Mouse (Mus musculus): ENCODE results near the gene Polr3gl. TPM values are rescaled to one million over a fixed set of nuclear protein-coding genes. Genes with fewer than 3 reads are reported as not detected.

Gene Polr3gl
- polyA plus RNA-seq, 1 experiment from 2014 or later: 32.1 TPM

DNA sequence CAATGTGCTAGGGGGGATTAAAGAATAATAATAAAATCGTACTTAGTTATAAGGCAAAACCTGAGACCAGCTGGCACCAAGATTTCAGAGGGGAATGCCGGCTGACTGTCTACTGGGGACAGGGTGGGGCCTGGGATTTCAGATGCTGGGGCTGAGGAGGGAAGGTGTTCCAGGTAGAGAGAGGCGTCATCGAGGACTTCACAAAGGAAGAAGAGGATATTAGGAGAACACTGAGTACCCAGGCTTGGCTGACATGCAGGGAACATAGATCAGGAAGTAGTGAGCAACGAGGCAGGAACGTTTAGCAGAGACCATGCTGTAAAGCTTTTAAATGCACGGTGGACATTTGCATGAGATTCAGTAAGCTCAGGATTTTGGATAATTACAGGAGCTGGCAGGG is 42.1 kb downstream of the Polr3gl start:
- Histone ChIP-seq H3K4me1 (ENCODE audit: insufficient read depth, low read length) (peaks cover 27% of the 10 kb centered on the region), H3K36me3 (ENCODE audit: insufficient read depth, low read length) (no peaks in the 10 kb centered on the region), H3K27me3 (ENCODE audit: insufficient read depth, low read length) (no peaks in the 10 kb centered on the region), H3K27ac (ENCODE audit: low read length) (no peak overlapping the region), H3K9ac (replicated peaks; ENCODE audit: low read length) (0 out of 2 replicates have a peak overlapping the region, but pooled peaks have one; percentile 5), H3K4me3 (ENCODE audit: low read length) (no peak overlapping the region), H3K4me2 (replicated peaks; ENCODE audit: low read depth, low read length) (no peak overlapping the region), H3K9me3 (ENCODE audit: low read length) (no peaks in the 10 kb centered on the region)
- WGBS: 66% methylated on average over 7 of the region's 7 CpGs
- ATAC-seq (ENCODE audit: low FRiP score, low TSS enrichment): no peak

DNA sequence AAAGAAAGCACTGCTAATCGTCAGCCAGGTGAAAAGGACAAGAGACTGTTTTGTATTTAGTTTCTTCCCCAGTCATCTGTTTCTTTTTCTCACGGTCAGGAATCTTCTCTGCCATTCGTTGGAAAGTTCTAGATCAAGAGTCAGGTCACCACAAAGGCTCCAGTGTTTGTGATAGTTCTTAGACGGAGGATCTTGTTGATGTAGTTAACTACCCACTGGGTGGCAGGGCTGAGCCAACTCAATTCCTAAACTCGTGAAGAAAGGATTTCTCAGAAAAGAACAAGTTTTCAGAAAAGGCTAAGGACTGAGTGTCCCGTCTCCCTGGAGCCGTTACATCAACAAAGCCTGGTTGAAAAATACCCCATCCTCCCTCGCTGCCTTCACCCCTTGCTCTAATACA is 42.8 kb downstream of the Polr3gl start:
- 12% methylated on average over 8 of the region's 8 CpGs for WGBS
- H3K9ac ChIP-seq (replicated peaks; ENCODE audit: low read length): 0 out of 2 replicates have a peak overlapping the region, but pooled peaks have one; percentile 5
- H3K27ac ChIP-seq (ENCODE audit: low read length): no peak overlapping the region

DNA sequence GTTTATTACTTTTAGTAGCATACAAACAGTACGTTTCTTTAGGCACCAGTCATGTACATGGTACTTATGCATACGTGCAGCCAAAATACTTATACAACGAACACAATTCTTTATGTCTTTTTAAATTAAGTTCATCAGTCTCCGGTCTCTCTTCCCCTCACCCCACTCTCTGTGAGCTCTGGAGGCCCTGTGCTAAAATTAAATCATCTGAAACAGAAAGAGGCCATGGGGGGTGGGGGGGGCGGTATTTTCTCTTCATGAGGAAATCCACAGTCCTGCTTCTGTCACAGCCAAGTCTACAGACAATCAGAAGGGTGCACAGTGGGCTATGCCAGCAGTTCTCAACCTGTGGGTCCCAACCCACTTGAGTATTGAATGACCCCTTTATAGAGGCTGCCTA is 44.6 kb downstream of the Polr3gl start:
- no peaks in the 10 kb centered on the region for H3K27me3 ChIP-seq (ENCODE audit: insufficient read depth, low read length)
- no peak overlapping the region for H3K4me3 ChIP-seq (ENCODE audit: low read length)
- no peak overlapping the region for H3K27ac ChIP-seq (ENCODE audit: low read length)
- H3K36me3 ChIP-seq (ENCODE audit: insufficient read depth, low read length): no peaks in the 10 kb centered on the region
- no peak overlapping the region for H3K9ac ChIP-seq (replicated peaks; ENCODE audit: low read length)
- WGBS: 83% methylated on average over 5 of the region's 5 CpGs
- H3K4me2 ChIP-seq (replicated peaks; ENCODE audit: low read depth, low read length): no peak overlapping the region
- no peaks in the 10 kb centered on the region for H3K9me3 ChIP-seq (ENCODE audit: low read length)
- no peak for ATAC-seq (ENCODE audit: low FRiP score, low TSS enrichment)
- H3K4me1 ChIP-seq (ENCODE audit: insufficient read depth, low read length): peaks cover 5% of the 10 kb centered on the region; the same call in 1 of the 2 replicates

More for the DNA sequence above, 42.8 kb downstream of the Polr3gl start:
- no peak overlapping the region for H3K4me3 ChIP-seq (ENCODE audit: low read length)
- no peak for ATAC-seq (ENCODE audit: low FRiP score, low TSS enrichment)
- H3K27me3 ChIP-seq (ENCODE audit: insufficient read depth, low read length): no peaks in the 10 kb centered on the region
- H3K36me3 ChIP-seq (ENCODE audit: insufficient read depth, low read length): no peaks in the 10 kb centered on the region
- no peaks in the 10 kb centered on the region for H3K9me3 ChIP-seq (ENCODE audit: low read length)
- peaks cover 20% of the 10 kb centered on the region for H3K4me1 ChIP-seq (ENCODE audit: insufficient read depth, low read length)
- H3K4me2 ChIP-seq (replicated peaks; ENCODE audit: low read depth, low read length): no peak overlapping the region

DNA sequence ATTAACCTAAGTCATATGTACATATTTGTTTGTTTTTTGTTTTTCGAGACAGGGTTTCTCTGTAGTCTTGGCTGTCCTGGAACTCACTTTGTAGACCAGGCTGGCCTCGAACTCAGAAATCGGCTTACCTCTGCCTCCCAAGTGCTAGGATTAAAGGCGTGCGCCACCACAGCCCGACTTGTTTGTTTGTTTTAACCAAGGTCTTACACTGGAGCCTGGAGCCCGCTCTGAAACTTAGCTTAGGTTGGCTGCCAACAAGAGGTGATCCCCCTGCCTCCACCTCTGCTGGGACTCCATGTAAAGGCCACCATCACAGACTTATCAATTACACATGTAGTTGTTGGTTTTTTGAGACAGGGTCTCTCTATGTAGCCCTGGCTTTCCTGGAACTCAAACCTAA is 45.2 kb downstream of the Polr3gl start:
- Histone ChIP-seq H3K9me3 (ENCODE audit: low read length) (no peaks in the 10 kb centered on the region), H3K9ac (replicated peaks; ENCODE audit: low read length) (no peak overlapping the region), H3K4me2 (replicated peaks; ENCODE audit: low read depth, low read length) (no peak overlapping the region), H3K27me3 (ENCODE audit: insufficient read depth, low read length) (no peaks in the 10 kb centered on the region), H3K36me3 (ENCODE audit: insufficient read depth, low read length) (no peaks in the 10 kb centered on the region), H3K4me1 (ENCODE audit: insufficient read depth, low read length) (peaks cover 5% of the 10 kb centered on the region; the same call in 1 of the 2 replicates), H3K4me3 (ENCODE audit: low read length) (no peak overlapping the region), H3K27ac (ENCODE audit: low read length) (no peak overlapping the region)
- ATAC-seq (ENCODE audit: low FRiP score, low TSS enrichment): no peak
- WGBS: 83% methylated on average over 7 of the region's 7 CpGs

DNA sequence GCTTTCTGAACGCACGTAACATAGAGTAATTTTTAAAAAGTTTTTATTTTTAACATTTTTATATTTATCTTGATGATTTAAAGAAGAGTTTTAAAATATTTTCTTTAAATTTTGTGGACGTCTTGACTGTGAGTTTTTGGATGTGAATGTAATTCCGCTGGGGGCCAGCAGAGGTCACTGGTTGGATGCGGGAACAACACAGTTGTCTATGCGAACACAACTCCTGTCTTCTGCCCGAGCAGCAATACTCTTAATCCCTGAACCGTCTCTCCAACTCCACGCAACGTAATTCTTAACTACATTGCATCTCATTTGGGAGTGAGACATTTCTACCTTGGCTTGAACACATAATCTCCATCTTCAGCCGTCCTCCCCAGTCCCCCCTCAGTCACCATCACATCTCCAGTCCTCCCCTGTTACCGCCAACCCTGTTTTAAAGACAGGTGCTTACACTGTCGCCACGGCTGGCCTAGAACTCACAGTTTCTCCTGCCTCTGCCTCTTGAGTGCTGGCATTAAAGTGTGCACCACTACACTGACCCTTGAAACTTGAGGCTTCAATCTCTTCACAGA is 46.5 kb downstream of the Polr3gl start:
- peaks cover 5% of the 10 kb centered on the region; the same call in 1 of the 2 replicates for H3K4me1 ChIP-seq (ENCODE audit: insufficient read depth, low read length)
- no peaks in the 10 kb centered on the region for H3K36me3 ChIP-seq (ENCODE audit: insufficient read depth, low read length)
- no peak overlapping the region for H3K4me3 ChIP-seq (ENCODE audit: low read length)
- no peaks in the 10 kb centered on the region for H3K9me3 ChIP-seq (ENCODE audit: low read length)
- no peak overlapping the region for H3K9ac ChIP-seq (replicated peaks; ENCODE audit: low read length)
- H3K27ac ChIP-seq (ENCODE audit: low read length): no peak overlapping the region
- H3K4me2 ChIP-seq (replicated peaks; ENCODE audit: low read depth, low read length): peak overlapping the region; percentile 26
- H3K27me3 ChIP-seq (ENCODE audit: insufficient read depth, low read length): no peaks in the 10 kb centered on the region
- WGBS: 7% methylated on average over 14 of the region's 14 CpGs
- peak; percentile 55 for ATAC-seq (ENCODE audit: low FRiP score, low TSS enrichment)

DNA sequence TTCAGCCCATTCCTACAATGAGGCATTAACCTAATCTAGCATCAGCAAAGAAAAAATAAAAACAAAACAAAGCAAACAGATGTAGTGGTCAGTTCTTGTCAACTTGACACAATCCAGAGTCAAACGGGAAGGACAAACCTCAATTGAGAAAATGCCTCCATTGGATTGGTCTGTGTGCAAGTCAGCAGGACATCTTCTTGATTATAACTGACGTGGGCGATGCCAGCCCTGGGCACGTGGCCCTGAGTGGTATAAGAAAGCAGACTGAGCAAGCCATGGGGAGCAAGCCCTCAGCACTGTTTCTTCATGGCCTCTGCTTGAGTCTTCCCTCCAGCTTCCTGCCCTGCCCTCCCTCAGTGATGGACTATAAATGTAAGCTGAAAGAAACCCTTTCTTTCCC is 47.1 kb downstream of the Polr3gl start:
- H3K4me2 ChIP-seq (replicated peaks; ENCODE audit: low read depth, low read length): no peak overlapping the region
- WGBS: 54% methylated on average over 4 of the region's 4 CpGs
- peaks cover 5% of the 10 kb centered on the region; the same call in 1 of the 2 replicates for H3K4me1 ChIP-seq (ENCODE audit: insufficient read depth, low read length)
- ATAC-seq (ENCODE audit: low FRiP score, low TSS enrichment): no peak
- H3K36me3 ChIP-seq (ENCODE audit: insufficient read depth, low read length): no peaks in the 10 kb centered on the region
- no peak overlapping the region for H3K9ac ChIP-seq (replicated peaks; ENCODE audit: low read length)
- no peak overlapping the region for H3K27ac ChIP-seq (ENCODE audit: low read length)
- no peaks in the 10 kb centered on the region for H3K27me3 ChIP-seq (ENCODE audit: insufficient read depth, low read length)
- H3K4me3 ChIP-seq (ENCODE audit: low read length): no peak overlapping the region
- H3K9me3 ChIP-seq (ENCODE audit: low read length): no peaks in the 10 kb centered on the region

DNA sequence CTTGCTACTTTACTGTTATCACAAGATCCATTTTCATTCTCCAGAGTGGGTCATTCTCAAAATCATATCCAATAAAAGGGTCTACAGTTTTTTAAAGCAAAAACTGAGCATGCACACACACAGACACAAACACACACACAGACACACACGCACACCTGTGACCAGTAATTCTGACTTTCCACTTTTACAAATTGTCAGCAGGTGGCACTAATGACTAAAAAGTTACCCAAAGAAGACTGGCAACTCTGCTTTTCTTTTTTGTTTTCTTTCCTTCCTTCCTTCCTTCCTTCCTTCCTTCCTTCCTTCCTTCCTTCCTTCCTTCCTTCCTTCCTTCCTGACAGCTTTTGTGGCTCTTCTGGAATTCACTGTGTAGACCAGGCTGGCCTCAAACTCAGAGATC is 48.4 kb downstream of the Polr3gl start:
- no peak overlapping the region for H3K27ac ChIP-seq (ENCODE audit: low read length)
- H3K4me3 ChIP-seq (ENCODE audit: low read length): no peak overlapping the region
- no peaks in the 10 kb centered on the region for H3K36me3 ChIP-seq (ENCODE audit: insufficient read depth, low read length)
- H3K9me3 ChIP-seq (ENCODE audit: low read length): no peaks in the 10 kb centered on the region
- H3K4me2 ChIP-seq (replicated peaks; ENCODE audit: low read depth, low read length): no peak overlapping the region
- 45% methylated on average over 1 of the region's 1 CpGs for whole genome bisulfite sequencing
- ATAC-seq (ENCODE audit: low FRiP score, low TSS enrichment): no peak
- no peak overlapping the region for H3K9ac ChIP-seq (replicated peaks; ENCODE audit: low read length)
- H3K27me3 ChIP-seq (ENCODE audit: insufficient read depth, low read length): no peaks in the 10 kb centered on the region
- 0 out of 2 replicates have a peak, but pooled peaks cover 2% of the 10 kb centered on the region for H3K4me1 ChIP-seq (ENCODE audit: insufficient read depth, low read length)

DNA sequence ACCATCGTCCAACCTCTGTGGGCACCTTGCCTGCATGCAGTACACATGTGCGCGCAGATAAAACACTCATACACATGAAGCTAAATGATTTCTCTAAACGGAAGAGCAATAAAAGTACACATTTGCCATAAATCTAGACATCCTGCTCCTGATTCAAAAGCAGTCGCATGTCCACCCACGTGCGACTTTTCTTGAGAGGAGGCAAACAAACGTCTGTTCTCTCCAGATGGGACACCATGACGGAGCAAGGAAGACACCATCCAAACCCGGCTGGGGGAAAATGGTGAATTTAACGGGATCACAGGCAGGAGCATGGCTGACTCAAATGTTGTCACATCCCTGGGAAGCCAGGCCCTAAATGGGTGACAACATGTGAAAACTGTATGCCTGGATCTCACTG is 50.6 kb downstream of the Polr3gl start:
- 71% methylated on average over 11 of the region's 11 CpGs for WGBS
- no peak overlapping the region for H3K9ac ChIP-seq (replicated peaks; ENCODE audit: low read length)
- no peak for ATAC-seq (ENCODE audit: low FRiP score, low TSS enrichment)
- H3K4me2 ChIP-seq (replicated peaks; ENCODE audit: low read depth, low read length): no peak overlapping the region
- H3K4me3 ChIP-seq (ENCODE audit: low read length): no peak overlapping the region
- H3K9me3 ChIP-seq (ENCODE audit: low read length): no peaks in the 10 kb centered on the region
- H3K27ac ChIP-seq (ENCODE audit: low read length): no peak overlapping the region
- H3K27me3 ChIP-seq (ENCODE audit: insufficient read depth, low read length): no peaks in the 10 kb centered on the region
- no peaks in the 10 kb centered on the region for H3K36me3 ChIP-seq (ENCODE audit: insufficient read depth, low read length)
- H3K4me1 ChIP-seq (ENCODE audit: insufficient read depth, low read length): 0 out of 2 replicates have a peak, but pooled peaks cover 2% of the 10 kb centered on the region

DNA sequence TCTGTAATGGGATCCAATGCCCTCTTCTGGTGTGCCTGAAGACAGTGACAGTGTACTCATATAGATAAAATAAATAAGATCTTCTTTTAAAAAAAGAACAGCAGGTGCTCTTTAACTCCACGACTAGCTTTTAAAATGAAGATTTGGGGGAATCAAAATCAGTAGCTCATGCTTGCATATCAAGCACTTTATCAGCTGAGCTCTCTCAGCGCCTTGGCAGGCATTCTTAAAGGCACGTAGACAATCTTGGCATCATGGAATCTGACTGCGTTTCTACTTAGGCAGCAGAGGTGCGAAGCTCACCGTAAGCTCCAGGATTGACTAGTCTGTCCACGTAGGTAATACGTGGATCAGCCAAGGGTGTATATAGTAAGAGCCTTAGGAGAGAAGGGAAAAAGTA is 51.4 kb downstream of the Polr3gl start:
- H3K27me3 ChIP-seq (ENCODE audit: insufficient read depth, low read length): no peaks in the 10 kb centered on the region
- WGBS: 79% methylated on average over 8 of the region's 8 CpGs
- no peak for ATAC-seq (ENCODE audit: low FRiP score, low TSS enrichment)

DNA sequence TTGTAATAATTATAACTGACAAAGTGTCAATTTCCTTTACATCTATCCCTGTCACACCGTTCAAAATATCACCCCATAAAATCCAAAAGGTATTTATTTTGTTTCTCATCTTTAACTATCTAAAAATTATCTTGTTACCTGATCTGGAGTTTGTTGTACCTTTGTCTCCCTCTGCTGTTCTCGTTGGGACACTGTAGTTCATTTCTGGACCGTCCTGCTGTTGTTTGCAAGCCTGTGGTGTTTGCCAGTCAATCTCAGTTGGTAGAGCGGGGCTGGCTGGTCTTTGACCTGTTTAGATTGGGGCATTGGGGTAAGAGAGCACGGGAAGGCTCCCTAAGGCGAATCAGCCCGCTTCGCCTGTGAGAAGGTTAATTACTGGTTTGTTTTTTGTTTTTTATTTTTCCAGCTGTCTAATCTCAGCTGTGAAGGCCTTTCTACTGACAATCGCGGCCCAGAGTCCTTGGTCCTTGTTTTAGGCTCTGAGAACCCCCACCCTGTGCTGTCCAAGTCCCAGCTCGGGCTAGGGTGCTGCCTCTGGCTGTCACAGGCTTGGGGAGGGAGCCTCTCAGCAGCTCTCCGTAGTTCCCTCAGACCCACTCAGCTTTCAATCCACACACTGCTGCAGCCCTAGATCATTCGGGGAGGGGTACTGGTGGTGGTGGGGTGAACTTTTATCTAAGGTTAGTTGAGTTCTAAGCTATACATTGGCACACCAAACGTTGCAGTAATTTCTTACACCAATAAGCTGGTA is 52.5 kb downstream of the Polr3gl start:
- Histone ChIP-seq H3K9ac (replicated peaks; ENCODE audit: low read length) (no peak overlapping the region), H3K27ac (ENCODE audit: low read length) (no peak overlapping the region), H3K9me3 (ENCODE audit: low read length) (no peaks in the 10 kb centered on the region), H3K4me1 (ENCODE audit: insufficient read depth, low read length) (no peaks in the 10 kb centered on the region), H3K4me2 (replicated peaks; ENCODE audit: low read depth, low read length) (no peak overlapping the region), H3K36me3 (ENCODE audit: insufficient read depth, low read length) (no peaks in the 10 kb centered on the region), H3K27me3 (ENCODE audit: insufficient read depth, low read length) (no peaks in the 10 kb centered on the region), H3K4me3 (ENCODE audit: low read length) (no peak overlapping the region)
- 21% methylated on average over 14 of the region's 14 CpGs for WGBS
- no peak for ATAC-seq (ENCODE audit: low FRiP score, low TSS enrichment)

More for the DNA sequence above, 51.4 kb downstream of the Polr3gl start:
- Histone ChIP-seq H3K4me3 (ENCODE audit: low read length) (no peak overlapping the region), H3K9me3 (ENCODE audit: low read length) (no peaks in the 10 kb centered on the region), H3K4me2 (replicated peaks; ENCODE audit: low read depth, low read length) (no peak overlapping the region), H3K36me3 (ENCODE audit: insufficient read depth, low read length) (no peaks in the 10 kb centered on the region), H3K27ac (ENCODE audit: low read length) (no peak overlapping the region), H3K9ac (replicated peaks; ENCODE audit: low read length) (no peak overlapping the region), H3K4me1 (ENCODE audit: insufficient read depth, low read length) (0 out of 2 replicates have a peak, but pooled peaks cover under 1% of the 10 kb centered on the region)
